Mouse (Mus musculus): Measurements from ENCODE around the gene Hist2h3c2.

DNA sequence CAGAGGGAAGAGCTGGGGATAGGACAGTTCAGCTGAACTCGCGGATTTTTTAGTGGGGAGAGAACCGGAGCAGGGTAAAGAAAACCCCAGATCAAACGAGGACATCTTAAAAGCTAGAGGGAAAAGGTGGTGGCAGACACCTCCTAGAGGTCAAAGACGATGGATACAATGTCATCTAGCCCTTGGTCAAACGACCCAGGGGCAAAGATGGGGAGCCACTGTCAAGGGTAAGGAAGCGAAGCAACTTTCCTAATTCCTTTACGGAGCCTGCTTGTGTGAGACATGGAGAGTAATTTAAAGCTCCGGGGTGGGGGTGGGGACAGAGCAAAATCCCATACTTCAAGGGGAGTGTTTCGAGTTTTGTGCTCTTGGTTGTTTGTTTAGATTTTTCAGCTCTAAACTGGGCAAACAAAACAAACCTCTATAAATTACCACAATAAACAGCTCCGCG is 19.7 kb downstream of the Hist2h3c2 start:
- peak; percentile 30; the same call in 1 of the 2 replicates for TF ChIP-seq CTCF (IDR thresholded peaks at IDR 0.05; ENCODE audit: low read depth)
- no peak for TF ChIP-seq EP300 (IDR thresholded peaks at IDR 0.05; ENCODE audit: low read depth)
